Mouse (Mus musculus) heart, embryonic 15.5 days (tissue): ENCODE data around the gene Ptprq. TPM values are rescaled to one million over a fixed set of nuclear protein-coding genes. Genes with fewer than 3 reads are reported as not detected.

Experiments
- ATAC-seq: fragments of 200-750 bp; cut with Nextera tagmentation; replicated peaks from 2 replicates; pipeline ENCODE4 v1.8.0; 2017; ENCODE audit warnings: low read depth, moderate TSS enrichment; ENCODE audit not compliant: insufficient number of reproducible peaks, insufficient read depth, low FRiP score
- H3K27ac ChIP-seq: fragments of 300-500 bp; sonication (generic); 2 replicates; pipeline ENCODE4 v1.5.1; 2015; ENCODE audit warnings: mild to moderate bottlenecking, inconsistent platforms
- H3K27me3 ChIP-seq: fragments of 300-500 bp; sonication (generic); 2 replicates; pipeline ENCODE4 v1.6.1; 2015; ENCODE audit warnings: inconsistent platforms
- H3K36me3 ChIP-seq: fragments of 300-500 bp; sonication (generic); 2 replicates; pipeline ENCODE4 v1.6.1; 2015; ENCODE audit warnings: mild to moderate bottlenecking, inconsistent platforms
- H3K4me1 ChIP-seq: fragments of 300-500 bp; sonication (generic); replicated peaks from 2 replicates; pipeline ENCODE4 v1.6.1; 2015; ENCODE audit warnings: inconsistent platforms
- H3K4me2 ChIP-seq: fragments of 300-500 bp; sonication (generic); 2 replicates; pipeline ENCODE4 v1.6.1; 2015; ENCODE audit warnings: inconsistent platforms, mild to moderate bottlenecking, moderate library complexity
- H3K4me3 ChIP-seq: fragments of 300-500 bp; sonication (generic); 2 replicates; pipeline ENCODE4 v1.5.1; 2015; ENCODE audit warnings: mild to moderate bottlenecking, inconsistent platforms
- H3K9ac ChIP-seq: fragments of 300-500 bp; sonication (generic); 2 replicates; pipeline ENCODE4 v1.6.1; 2015; ENCODE audit warnings: mild to moderate bottlenecking, inconsistent platforms
- H3K9me3 ChIP-seq: fragments of 300-500 bp; sonication (generic); replicated peaks from 2 replicates; pipeline ENCODE4 v1.6.1; 2016; ENCODE audit warnings: inconsistent platforms
- WGBS: fragments of 180-500 bp; shearing (Covaris S2); methylation state at CpG from one replicate; pipeline ENCODE4 v1.1.7; 2015; ENCODE audit warnings: mixed read lengths; 5-methylcytosine and 5-hydroxymethylcytosine counted together
- polyA plus RNA-seq: library from polyadenylated mRNA; unstranded; fragments of >200 nt; fragmentation: Nextera tagmentation; extraction: Ambion mirVana; gene quantifications from 2 replicates; pipeline ENCODE4 v1.2.1, GENCODE M21; 2015

The Ptprq gene
- polyA plus RNA-seq, 1 experiment from 2014 or later, result 0.04 TPM

- 42% methylated on average over 3 of the region's 3 CpGs for WGBS
Observed at GRCm38 (mm10) chr10:107704443-107704842, 15.4 kb downstream of the Ptprq start.

GRCm38 (mm10) chr10:107700944-107701343, 18.9 kb downstream of the Ptprq start:
- no peak overlapping the region for H3K27ac ChIP-seq
- no peak overlapping the region for H3K4me2 ChIP-seq
- ATAC-seq, result no peak
- H3K4me3 ChIP-seq, result no peak overlapping the region
- H3K9ac ChIP-seq, result no peak overlapping the region
- H3K27me3 ChIP-seq, result no peaks in the 10 kb centered on the region
- no peaks in the 10 kb centered on the region for H3K9me3 ChIP-seq
- H3K36me3 ChIP-seq, result no peaks in the 10 kb centered on the region
- no peaks in the 10 kb centered on the region for H3K4me1 ChIP-seq
- 80% methylated on average over 3 of the region's 3 CpGs for WGBS

More at GRCm38 (mm10) chr10:107704443-107704842, 15.4 kb downstream of the Ptprq start:
- Histone ChIP-seq H3K27me3 (no peaks in the 10 kb centered on the region), H3K4me3 (no peak overlapping the region), H3K4me1 (no peaks in the 10 kb centered on the region), H3K36me3 (no peaks in the 10 kb centered on the region), H3K9me3 (no peaks in the 10 kb centered on the region), H3K27ac (no peak overlapping the region), H3K9ac (no peak overlapping the region), H3K4me2 (no peak overlapping the region)
- no peak for ATAC-seq

- H3K4me2 ChIP-seq, result no peak overlapping the region
- H3K9me3 ChIP-seq, result no peaks in the 10 kb centered on the region
- WGBS, result 72% methylated on average over 2 of the region's 2 CpGs
- H3K36me3 ChIP-seq, result no peaks in the 10 kb centered on the region
- H3K4me3 ChIP-seq, result no peak overlapping the region
- no peak overlapping the region for H3K27ac ChIP-seq
- no peak for ATAC-seq
- H3K27me3 ChIP-seq, result no peaks in the 10 kb centered on the region
- no peak overlapping the region for H3K9ac ChIP-seq
- no peaks in the 10 kb centered on the region for H3K4me1 ChIP-seq
Observed at GRCm38 (mm10) chr10:107698716-107699115, 21.1 kb downstream of the Ptprq start.

GRCm38 (mm10) chr10:107697177-107697576, 22.7 kb downstream of the Ptprq start:
- Histone ChIP-seq H3K27me3 (no peaks in the 10 kb centered on the region), H3K9ac (no peak overlapping the region), H3K27ac (no peak overlapping the region), H3K4me1 (no peaks in the 10 kb centered on the region), H3K4me3 (no peak overlapping the region), H3K9me3 (no peaks in the 10 kb centered on the region), H3K36me3 (no peaks in the 10 kb centered on the region), H3K4me2 (no peak overlapping the region)
- no peak for ATAC-seq
- 61% methylated on average over 5 of the region's 5 CpGs for WGBS

- no peak overlapping the region for H3K4me2 ChIP-seq
- H3K4me1 ChIP-seq, result no peaks in the 10 kb centered on the region
- H3K36me3 ChIP-seq, result no peaks in the 10 kb centered on the region
- WGBS, result 67% methylated on average over 6 of the region's 6 CpGs
- ATAC-seq, result no peak
- no peak overlapping the region for H3K27ac ChIP-seq
- H3K9me3 ChIP-seq, result no peaks in the 10 kb centered on the region
- no peak overlapping the region for H3K9ac ChIP-seq
- H3K27me3 ChIP-seq, result no peaks in the 10 kb centered on the region
- no peak overlapping the region for H3K4me3 ChIP-seq
Observed at GRCm38 (mm10) chr10:107687382-107687781, 32.5 kb downstream of the Ptprq start.

GRCm38 (mm10) chr10:107675994-107676393, 43.9 kb downstream of the Ptprq start:
- Histone ChIP-seq H3K9ac (no peak overlapping the region), H3K27me3 (no peaks in the 10 kb centered on the region), H3K27ac (no peak overlapping the region), H3K4me3 (no peak overlapping the region), H3K4me2 (no peak overlapping the region), H3K36me3 (no peaks in the 10 kb centered on the region), H3K4me1 (no peaks in the 10 kb centered on the region), H3K9me3 (no peaks in the 10 kb centered on the region)
- 61% methylated on average over 1 of the region's 1 CpGs for WGBS
- no peak for ATAC-seq

GRCm38 (mm10) chr10:107668374-107669094, 51.3 kb downstream of the Ptprq start:
- Histone ChIP-seq H3K9me3 (no peaks in the 10 kb centered on the region), H3K27ac (no peak overlapping the region), H3K4me2 (no peak overlapping the region), H3K9ac (no peak overlapping the region), H3K4me1 (no peaks in the 10 kb centered on the region), H3K36me3 (no peaks in the 10 kb centered on the region), H3K27me3 (no peaks in the 10 kb centered on the region), H3K4me3 (no peak overlapping the region)
- no peak for ATAC-seq
- WGBS, result 73% methylated on average over 4 of the region's 4 CpGs

GRCm38 (mm10) chr10:107662372-107663065, 57.3 kb downstream of the Ptprq start:
- Histone ChIP-seq H3K4me3 (no peak overlapping the region), H3K9ac (no peak overlapping the region), H3K4me1 (no peaks in the 10 kb centered on the region), H3K9me3 (no peaks in the 10 kb centered on the region), H3K4me2 (no peak overlapping the region), H3K27me3 (no peaks in the 10 kb centered on the region), H3K36me3 (no peaks in the 10 kb centered on the region), H3K27ac (no peak overlapping the region)
- no peak for ATAC-seq
- 58% methylated on average over 5 of the region's 5 CpGs for WGBS

GRCm38 (mm10) chr10:107661970-107662369, 57.9 kb downstream of the Ptprq start:
- H3K9me3 ChIP-seq, result no peaks in the 10 kb centered on the region
- no peak overlapping the region for H3K4me3 ChIP-seq
- no peak overlapping the region for H3K9ac ChIP-seq
- no peaks in the 10 kb centered on the region for H3K36me3 ChIP-seq
- 84% methylated on average over 3 of the region's 3 CpGs for WGBS
- no peaks in the 10 kb centered on the region for H3K27me3 ChIP-seq
- no peak overlapping the region for H3K4me2 ChIP-seq
- ATAC-seq, result no peak
- H3K27ac ChIP-seq, result no peak overlapping the region
- H3K4me1 ChIP-seq, result no peaks in the 10 kb centered on the region

- H3K4me2 ChIP-seq, result no peak overlapping the region
- WGBS, result 81% methylated on average over 2 of the region's 2 CpGs
- no peak overlapping the region for H3K4me3 ChIP-seq
- no peak overlapping the region for H3K9ac ChIP-seq
- no peaks in the 10 kb centered on the region for H3K27me3 ChIP-seq
- ATAC-seq, result no peak
- H3K27ac ChIP-seq, result no peak overlapping the region
- H3K36me3 ChIP-seq, result no peaks in the 10 kb centered on the region
- no peaks in the 10 kb centered on the region for H3K9me3 ChIP-seq
- H3K4me1 ChIP-seq, result no peaks in the 10 kb centered on the region
Observed at GRCm38 (mm10) chr10:107659141-107659540, 60.7 kb downstream of the Ptprq start.

- H3K4me2 ChIP-seq, result no peak overlapping the region
- H3K9ac ChIP-seq, result no peak overlapping the region
- H3K27me3 ChIP-seq, result no peaks in the 10 kb centered on the region
- no peaks in the 10 kb centered on the region for H3K4me1 ChIP-seq
- H3K9me3 ChIP-seq, result no peaks in the 10 kb centered on the region
- 75% methylated on average over 2 of the region's 2 CpGs for WGBS
- no peaks in the 10 kb centered on the region for H3K36me3 ChIP-seq
- ATAC-seq, result no peak
- no peak overlapping the region for H3K27ac ChIP-seq
- no peak overlapping the region for H3K4me3 ChIP-seq
Observed at GRCm38 (mm10) chr10:107649687-107650086, 70.2 kb downstream of the Ptprq start.

- WGBS, result 61% methylated on average over 3 of the region's 3 CpGs
- H3K4me3 ChIP-seq, result no peak overlapping the region
- no peaks in the 10 kb centered on the region for H3K9me3 ChIP-seq
- no peaks in the 10 kb centered on the region for H3K36me3 ChIP-seq
- no peak overlapping the region for H3K27ac ChIP-seq
- no peaks in the 10 kb centered on the region for H3K4me1 ChIP-seq
- H3K27me3 ChIP-seq, result no peaks in the 10 kb centered on the region
- no peak for ATAC-seq
- no peak overlapping the region for H3K9ac ChIP-seq
- H3K4me2 ChIP-seq, result no peak overlapping the region
Observed at GRCm38 (mm10) chr10:107628104-107628503, 91.7 kb downstream of the Ptprq start.
